Mouse (Mus musculus) layer of hippocampus, adult 11-12 months (tissue): ENCODE measurements around the gene Sdf2.
"Not testable (repeated sequence)": the region's sequence is repeated elsewhere in the genome, so short reads cannot be mapped to it uniquely, and the experiment has no call there.

ENCODE experiments used
- DNase-seq: peaks from one replicate; pipeline ENCODE4 v3.0.0; 2022; ENCODE audit warnings: low spot score

Gene Sdf2

DNA sequence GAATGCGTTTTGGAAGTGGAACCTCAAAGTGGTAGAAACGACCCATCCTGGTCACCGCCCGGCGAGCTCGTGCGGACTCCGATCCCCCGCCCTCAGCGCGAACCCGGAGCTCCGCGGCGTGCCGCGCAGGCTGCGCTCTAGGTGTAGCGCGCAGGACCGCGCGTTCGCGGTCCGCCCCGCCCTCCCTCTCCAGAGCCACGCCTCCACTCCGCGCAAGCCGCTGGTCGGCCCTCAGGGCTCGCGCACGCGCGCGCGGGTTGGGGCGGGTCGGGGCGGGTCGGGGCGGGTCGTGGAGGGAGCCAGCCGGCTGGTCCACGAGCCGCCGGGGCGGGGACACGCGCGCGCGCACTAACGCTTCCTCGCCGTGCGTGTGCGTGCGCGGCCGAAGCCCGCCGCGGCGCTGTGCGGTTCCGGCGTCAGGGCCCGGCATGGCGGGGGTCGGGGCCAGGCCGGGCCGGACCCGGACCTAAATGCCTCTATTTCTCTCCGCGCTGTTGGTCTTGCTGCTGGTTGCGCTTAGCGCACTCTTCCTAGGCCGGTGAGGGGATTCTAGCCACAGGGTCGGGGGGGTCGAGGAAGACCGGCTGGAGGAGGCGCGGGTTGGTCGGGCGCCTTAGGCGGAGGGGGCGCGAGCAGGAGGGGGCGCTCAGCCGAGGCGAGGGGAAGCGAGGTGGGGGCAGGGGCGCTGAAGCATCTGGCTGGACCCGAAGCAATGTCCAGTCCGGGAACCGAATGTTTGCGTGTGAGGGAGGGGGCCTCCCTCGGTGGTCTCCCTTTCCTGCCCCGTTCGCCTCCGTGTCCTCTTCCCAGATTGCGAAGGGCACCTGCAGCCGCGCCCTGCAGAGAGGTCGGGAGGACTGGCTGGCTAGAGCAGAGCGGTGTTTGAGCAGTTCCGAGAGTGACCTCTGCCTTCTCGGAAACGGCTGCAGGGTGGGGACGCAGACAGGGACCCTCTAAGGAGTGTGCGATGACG lies 16.1 kb downstream of the Sdf2 start, which contains the start of gene 2610507B11Rik:
Gene 2610507B11Rik (plus strand): TSS at position 373 of the 973 bp plus-strand sequence.
- DNase-seq = peak; percentile 86

DNA sequence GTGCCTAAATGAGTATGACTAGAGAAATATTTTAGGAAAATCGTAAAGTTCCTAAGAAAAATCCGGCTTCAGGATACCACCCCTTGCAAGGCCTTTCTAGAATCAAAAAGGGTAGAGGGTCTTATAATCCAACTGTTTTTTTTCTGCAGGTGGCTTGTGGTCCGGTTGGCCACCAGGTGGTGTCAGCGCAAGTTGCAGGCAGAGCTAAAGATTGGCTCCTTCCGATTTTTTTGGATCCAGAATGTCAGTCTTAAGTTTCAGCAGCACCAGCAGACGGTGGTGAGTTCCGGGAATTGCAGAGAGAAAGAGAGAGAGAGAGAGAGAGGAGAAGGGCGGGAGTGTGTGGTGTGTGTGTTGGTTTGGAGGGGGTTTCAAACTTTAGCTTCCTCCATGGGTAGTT lies 17.0 kb downstream of the Sdf2 start:
- DNase-seq = no peak

DNA sequence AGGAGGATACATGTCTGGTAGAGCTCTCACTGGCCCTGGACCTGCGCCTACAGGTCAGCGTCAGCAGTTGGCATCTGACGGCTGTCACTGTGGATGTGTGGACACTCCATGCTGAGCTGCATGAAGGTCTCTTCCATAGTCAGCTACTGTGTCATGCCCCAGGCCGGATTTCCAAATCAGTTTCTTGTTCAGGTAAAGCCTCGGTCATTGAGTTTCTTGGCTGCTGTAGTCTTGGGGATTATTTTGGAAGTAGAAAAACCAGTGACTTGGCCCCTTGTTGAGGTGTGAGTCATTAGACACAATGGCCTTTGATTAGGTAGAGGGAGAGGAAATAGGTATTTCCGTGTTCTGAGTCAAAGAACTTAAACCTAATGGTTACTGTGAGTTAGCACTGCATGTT lies 20.0 kb downstream of the Sdf2 start:
- DNase-seq = no peak

DNA sequence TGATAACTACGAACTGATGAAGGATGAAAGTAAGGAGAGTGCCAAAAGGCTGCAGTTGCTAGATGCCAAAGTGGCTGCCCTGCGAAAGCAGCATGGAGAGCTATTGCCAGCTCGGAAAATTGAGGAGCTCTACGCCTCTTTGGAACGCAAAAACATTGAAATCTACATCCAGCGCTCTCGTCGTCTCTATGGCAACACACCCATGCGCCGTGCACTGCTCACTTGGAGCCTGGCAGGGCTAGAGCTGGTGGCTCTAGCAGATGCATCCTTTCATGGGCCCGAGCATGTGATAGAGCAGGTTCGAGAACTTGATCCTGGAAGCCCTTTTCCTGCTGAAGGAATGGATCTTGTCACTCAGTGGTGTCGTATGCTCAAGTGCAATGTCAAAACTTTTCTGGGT lies 26.4 kb downstream of the Sdf2 start:
- DNase-seq = peak; percentile 80

DNA sequence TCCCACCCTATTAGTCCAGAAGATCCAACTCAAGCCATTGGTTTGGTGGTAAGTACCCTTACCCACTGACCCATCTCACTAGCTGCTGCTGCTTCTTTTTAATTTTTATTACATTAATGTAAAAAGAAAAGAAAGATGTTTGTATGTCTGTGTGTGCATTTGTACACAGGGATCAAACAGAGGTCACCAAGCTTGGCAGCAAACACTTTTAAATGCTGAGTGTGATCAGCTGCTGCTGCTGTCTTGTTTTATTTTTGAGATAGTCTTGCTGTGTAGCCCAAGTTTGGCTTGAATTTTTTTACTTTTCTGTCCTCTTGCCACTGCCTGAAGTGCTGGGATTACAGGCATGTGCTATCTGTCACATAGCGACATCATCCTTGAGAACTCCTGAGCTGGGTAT lies 30.1 kb downstream of the Sdf2 start:
- DNase-seq = no peak

DNA sequence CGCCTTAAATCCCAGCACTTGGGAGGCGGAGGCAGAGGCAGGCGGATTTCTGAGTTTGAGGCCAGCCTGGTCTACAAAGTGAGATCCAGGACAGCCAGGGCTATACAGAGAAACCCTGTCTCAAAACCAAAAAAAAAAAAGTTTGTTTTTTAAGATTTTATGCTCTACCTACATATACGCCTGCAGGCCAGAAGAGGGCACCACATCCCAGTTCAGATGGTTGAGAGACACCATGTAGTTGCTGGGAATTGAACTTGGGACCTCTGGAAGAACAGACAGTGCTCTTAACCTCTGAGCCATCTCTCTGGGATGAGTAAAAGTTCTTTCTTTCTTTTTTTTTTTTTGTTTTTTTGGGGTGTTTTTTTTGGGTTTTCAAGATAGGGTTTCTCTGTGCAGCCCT lies 30.6 kb downstream of the Sdf2 start:
- DNase-seq = not testable (repeated sequence)

DNA sequence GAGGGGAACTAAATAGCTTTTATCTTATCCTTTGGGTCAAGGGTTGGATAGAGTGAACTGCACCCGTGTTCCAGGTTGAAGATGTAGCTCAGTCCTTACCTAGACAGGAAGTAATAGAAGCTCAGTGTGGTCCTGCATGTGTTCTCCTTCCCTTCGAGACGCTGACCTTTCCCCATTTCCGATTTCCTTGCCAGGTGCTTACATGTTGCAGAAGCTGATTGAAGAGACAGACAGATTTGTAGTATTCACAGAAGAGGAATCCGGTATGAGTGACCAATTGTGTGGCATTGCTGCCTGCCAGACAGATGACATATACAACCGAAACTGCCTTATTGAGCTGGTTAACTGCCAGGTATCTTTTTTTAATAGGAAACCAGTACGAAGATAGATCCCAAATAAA lies 33.3 kb downstream of the Sdf2 start:
- no peak for DNase-seq

DNA sequence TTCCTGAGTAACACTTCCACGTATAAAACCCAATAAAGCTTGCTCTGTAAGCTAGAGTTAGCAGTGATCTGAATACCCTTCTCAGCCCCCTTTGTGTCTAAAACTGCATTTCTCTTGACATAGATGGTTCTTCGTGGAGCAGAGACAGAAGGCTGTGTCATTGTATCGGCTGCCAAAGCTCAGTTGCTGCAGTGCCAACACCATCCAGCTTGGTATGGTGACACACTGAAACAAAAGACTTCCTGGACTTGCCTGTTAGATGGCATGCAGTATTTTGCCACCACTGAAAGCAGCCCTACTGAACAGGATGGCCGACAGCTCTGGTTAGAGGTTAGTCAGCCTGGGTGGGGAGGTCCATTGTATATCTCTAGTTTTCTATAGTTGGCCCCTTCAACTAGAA lies 34.0 kb downstream of the Sdf2 start:
- DNase-seq = peak; percentile 58

DNA sequence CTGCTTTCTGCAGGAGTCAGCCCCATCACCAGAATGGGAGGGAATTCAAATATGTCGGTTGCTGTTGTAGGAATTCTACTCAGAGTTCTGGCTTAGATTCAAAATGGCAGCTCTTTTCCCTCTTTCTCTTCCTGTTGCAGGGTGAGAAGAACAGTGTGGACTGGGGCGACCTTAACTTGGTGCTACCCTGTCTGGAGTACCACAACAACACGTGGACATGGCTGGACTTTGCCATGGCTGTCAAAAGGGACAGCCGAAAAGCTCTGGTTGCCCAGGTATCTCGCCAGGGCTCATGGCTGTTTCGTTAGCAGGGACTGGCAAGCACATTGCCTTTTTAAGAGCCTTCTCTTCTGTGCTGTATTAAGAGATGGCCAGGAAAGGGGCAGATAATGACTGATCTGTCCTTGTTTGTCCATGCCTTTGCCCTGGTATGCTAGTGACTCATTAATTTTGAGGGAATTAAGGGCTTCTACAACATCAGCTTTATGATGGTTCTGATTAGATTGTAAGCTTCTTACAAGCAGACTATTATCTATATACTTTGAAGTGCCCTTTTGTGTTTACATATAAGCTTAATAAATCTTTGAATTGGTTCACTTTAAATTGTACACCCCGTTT lies 43.7 kb downstream of the Sdf2 start:
- DNase-seq = no peak

DNA sequence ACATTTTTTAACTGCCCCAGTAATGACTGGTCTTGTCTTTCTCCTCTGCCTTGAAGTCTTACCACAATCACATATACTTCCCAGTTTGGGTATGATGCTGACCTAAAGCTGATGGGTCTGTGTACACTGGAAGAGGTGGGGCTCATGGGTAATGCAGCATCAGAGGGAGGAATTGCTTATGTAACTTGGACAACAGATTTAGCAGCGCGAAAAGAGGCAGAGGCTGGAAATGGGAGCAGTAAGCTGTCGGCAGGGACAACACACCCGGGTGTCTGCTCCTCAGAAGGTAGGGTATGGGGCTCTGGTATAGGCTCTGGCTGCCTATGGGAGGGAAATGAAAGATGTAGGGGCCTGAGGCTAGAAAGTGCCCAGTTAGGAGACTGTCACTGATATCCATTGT lies 45.1 kb downstream of the Sdf2 start, which contains the start of gene BC030499:
Gene BC030499 (plus strand): TSS at position 188 of the 400 bp plus-strand sequence.
- peak; percentile 20 for DNase-seq

DNA sequence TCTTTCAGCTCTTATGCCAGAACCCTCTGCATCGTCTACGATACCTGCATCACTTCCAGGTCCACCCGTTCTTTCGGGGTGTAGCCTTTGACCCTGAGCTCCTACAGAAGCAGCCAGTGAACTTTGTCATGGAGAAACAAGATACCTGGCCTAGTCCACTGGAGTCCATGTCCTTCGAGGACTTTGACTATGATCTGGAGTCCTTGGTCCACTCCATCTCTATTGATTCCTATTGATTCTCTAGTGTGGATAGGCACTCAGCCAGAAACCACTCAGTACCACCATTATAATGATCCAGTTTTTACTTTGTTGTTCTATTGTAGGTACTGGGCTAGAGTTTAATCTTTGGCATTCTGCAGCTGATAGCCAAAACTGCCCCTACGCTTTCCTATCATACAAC lies 49.0 kb downstream of the Sdf2 start:
- DNase-seq = no peak

DNA sequence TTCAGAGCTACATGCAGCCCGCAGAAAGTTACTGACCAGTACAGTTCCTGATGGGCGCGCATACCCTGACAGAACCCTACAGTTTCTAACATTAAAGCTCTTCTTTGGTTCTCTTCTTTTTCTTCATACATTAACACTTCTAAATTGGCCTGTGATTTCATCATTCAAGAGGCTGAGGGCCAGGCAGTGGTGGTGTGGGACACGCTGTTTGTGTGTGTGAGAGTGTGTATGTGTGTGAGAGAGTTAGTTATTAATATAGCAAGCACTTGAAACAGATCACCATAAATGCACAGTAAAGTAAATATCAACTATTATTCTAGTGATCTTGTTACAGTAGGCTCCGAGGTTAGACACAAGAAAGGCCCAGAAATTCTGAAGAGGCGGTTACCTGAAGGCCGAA lies 55.4 kb downstream of the Sdf2 start:
- no peak for DNase-seq

DNA sequence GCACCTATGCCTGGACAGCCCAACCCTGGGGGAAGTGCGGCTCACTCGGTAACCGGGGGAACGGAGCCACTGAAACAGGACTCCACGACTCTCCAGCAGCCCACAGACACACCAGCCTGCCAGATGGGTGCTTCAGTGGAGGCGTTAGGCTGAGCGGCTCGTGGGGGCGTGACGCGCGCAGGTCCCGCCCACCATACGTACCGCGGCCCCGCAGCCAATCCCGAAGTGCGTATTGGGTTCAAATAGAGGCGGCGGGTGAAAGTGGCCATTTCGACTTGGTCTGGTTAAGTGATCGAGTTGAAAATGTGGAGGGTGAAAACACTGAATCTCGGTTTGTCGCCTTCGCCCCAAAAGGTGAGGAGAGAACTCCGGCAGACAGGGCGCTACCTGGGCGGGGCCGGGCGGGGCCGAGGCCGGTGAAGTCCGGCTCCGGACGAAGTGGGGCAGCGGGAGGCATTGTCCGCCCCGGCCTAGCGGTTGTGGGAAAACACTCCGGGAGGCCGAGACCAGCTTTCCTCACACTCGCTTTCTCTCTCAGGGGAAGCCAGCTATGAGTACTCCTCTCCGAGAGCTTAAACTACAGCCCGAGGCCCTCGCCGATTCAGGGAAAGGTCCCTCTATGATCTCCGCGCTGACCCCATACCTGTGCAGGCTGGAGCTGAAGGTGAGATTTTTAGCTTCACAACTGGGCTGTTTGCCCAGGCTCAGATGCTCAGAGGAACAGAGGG lies 56.0 kb downstream of the Sdf2 start, which contains the start of gene Spag5:
Gene Spag5 (plus strand): TSS at position 173 of the 728 bp plus-strand sequence.
- DNase-seq = peak; percentile 91
